Mouse (Mus musculus) embryonic facial prominence, embryonic 10.5 days (tissue): Measurements from ENCODE around the gene Traf1. TPM values are rescaled to one million over a fixed set of nuclear protein-coding genes. Genes with fewer than 3 reads are reported as not detected.

Source experiments
- DNase-seq: peaks from one replicate; pipeline ENCODE4 v3.0.0-alpha.2; 2017; ENCODE audit warnings: low spot score
- H3K27ac ChIP-seq: fragments of 300-500 bp; sonication (generic); replicated peaks from 2 replicates; pipeline ENCODE4 v1.5.1; 2016; ENCODE audit warnings: mild to moderate bottlenecking
- H3K27me3 ChIP-seq: fragments of 300-500 bp; sonication (generic); replicated peaks from 2 replicates; pipeline ENCODE4 v1.6.1; 2016; ENCODE audit warnings: low read depth, mild to moderate bottlenecking; ENCODE audit not compliant: poor library complexity, severe bottlenecking
- H3K36me3 ChIP-seq: fragments of 300-500 bp; sonication (generic); replicated peaks from 2 replicates; pipeline ENCODE4 v1.6.1; 2016; ENCODE audit warnings: mild to moderate bottlenecking, moderate library complexity
- H3K4me1 ChIP-seq: fragments of 300-500 bp; sonication (generic); 2 replicates; pipeline ENCODE4 v1.6.1; 2016
- H3K4me3 ChIP-seq: fragments of 300-500 bp; sonication (generic); 2 replicates; pipeline ENCODE4 v1.5.1; 2016; ENCODE audit warnings: mild to moderate bottlenecking, moderate library complexity
- H3K9me3 ChIP-seq: fragments of 300-500 bp; sonication (generic); 2 replicates; pipeline ENCODE4 v1.6.1; 2016; ENCODE audit warnings: mild to moderate bottlenecking
- WGBS: fragments of 180-500 bp; shearing (Covaris S2); methylation state at CpG from one replicate; pipeline ENCODE4 v1.1.7; 2016; 5-methylcytosine and 5-hydroxymethylcytosine counted together
- polyA plus RNA-seq: library from polyadenylated mRNA; unstranded; fragments of >200 nt; fragmentation: Nextera tagmentation; extraction: Ambion mirVana; gene quantifications from 2 replicates; pipeline ENCODE4 v1.2.1, GENCODE M21; 2016

Gene Traf1
- polyA plus RNA-seq, 1 experiment from 2014 or later = 0.34 TPM

GRCm38 (mm10) chr2:34979459-34980011 lies 18.0 kb upstream of the Traf1 start:
- Histone ChIP-seq H3K4me1 (peaks cover 37% of the 10 kb centered on the region), H3K36me3 (no peaks in the 10 kb centered on the region), H3K9me3 (no peaks in the 10 kb centered on the region), H3K27ac (no peak overlapping the region), H3K27me3 (no peaks in the 10 kb centered on the region), H3K4me3 (no peak overlapping the region)
- 79% methylated on average over 3 of the region's 3 CpGs for WGBS
- no peak for DNase-seq

DNA sequence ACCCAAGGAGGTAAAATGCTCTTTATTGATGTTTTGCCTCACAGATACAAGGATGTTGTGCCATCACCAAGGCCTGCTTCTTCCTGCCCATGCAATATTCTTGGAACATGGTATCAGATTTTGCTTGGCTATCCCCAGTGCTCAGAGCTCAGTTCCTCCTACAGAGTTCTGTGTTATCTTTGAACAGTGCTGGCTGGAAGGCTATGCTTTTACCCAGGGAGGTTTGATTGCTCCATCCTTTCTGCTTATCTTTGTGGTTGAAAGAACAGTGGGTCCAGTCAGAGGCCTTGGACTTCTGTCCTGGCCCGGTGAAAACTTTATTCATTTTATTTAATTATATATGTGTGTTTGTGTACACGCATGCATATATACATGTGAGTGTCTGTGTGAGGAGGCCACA lies 16.7 kb upstream of the Traf1 start:
- peaks cover 28% of the 10 kb centered on the region for H3K4me1 ChIP-seq
- H3K27ac ChIP-seq = no peak overlapping the region
- H3K36me3 ChIP-seq = no peaks in the 10 kb centered on the region
- 95% methylated on average over 2 of the region's 2 CpGs for WGBS
- H3K27me3 ChIP-seq = no peaks in the 10 kb centered on the region
- H3K4me3 ChIP-seq = no peak overlapping the region
- no peaks in the 10 kb centered on the region for H3K9me3 ChIP-seq
- DNase-seq = no peak

DNA sequence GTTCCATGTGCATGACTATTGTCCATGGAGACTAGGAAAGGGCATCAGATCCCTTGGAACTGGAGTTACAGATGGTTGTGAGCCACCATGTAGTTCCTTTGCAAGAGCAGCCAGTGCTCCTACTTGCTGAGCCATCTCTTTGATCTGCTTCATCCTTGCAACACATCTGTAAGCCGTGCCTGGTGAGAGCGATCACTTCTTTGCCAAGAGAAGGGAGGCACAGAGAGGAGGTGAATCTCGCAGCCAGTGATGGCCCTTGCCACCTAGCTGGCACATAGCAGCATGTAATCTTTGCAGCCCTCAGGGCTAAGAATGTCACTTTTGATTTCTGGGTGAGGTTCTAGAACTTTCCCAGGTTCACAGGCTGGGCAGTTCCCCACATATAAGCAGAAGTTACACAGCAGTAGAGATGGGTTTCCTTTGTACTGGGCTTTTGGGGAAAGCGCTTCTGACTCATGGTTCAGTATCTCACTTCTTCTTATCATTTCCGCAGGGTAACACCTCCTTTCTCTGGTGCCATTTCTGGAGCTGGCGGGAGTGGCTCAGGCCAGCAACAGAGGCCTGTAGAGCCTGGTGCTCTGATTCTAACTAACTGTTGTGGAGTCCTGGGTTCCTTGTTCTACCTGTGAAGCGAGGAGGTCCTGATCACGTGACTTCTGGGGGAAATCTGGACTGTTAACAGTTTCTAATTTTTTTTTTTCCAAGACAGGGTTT lies 15.5 kb upstream of the Traf1 start:
- no peaks in the 10 kb centered on the region for H3K27me3 ChIP-seq
- no peaks in the 10 kb centered on the region for H3K36me3 ChIP-seq
- peaks cover 17% of the 10 kb centered on the region for H3K4me1 ChIP-seq
- 87% methylated on average over 8 of the region's 8 CpGs for WGBS
- no peak for DNase-seq
- H3K27ac ChIP-seq = no peak overlapping the region
- H3K9me3 ChIP-seq = no peaks in the 10 kb centered on the region
- H3K4me3 ChIP-seq = no peak overlapping the region

DNA sequence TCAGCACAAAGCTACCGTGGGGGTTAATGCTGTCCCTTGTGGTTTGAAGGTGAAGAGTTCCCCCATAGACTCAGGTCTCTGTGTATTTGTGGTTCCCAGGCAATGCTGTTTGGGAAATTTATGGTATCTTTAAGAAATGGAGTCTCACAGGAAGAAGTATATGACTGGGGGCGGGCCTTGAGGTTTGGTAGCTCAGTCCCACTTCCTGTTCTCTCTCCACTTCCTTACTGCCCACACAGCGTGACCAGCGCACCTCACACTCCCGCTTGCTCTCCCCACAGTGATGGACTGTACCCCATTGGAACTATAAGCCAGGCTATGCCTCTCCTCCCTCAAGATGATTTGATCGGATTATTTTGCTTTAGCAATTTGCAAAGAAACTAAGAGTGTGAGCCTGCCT lies 14.9 kb upstream of the Traf1 start:
- no peaks in the 10 kb centered on the region for H3K27me3 ChIP-seq
- no peak overlapping the region for H3K27ac ChIP-seq
- H3K9me3 ChIP-seq = no peaks in the 10 kb centered on the region
- WGBS = 91% methylated on average over 6 of the region's 6 CpGs
- H3K4me1 ChIP-seq = peaks cover 10% of the 10 kb centered on the region
- no peak for DNase-seq
- no peak overlapping the region for H3K4me3 ChIP-seq
- H3K36me3 ChIP-seq = no peaks in the 10 kb centered on the region

GRCm38 (mm10) chr2:34973087-34973486 lies 11.5 kb upstream of the Traf1 start:
- H3K4me3 ChIP-seq = no peak overlapping the region
- no peaks in the 10 kb centered on the region for H3K9me3 ChIP-seq
- DNase-seq = no peak
- 90% methylated on average over 8 of the region's 8 CpGs for WGBS
- H3K27ac ChIP-seq = no peak overlapping the region
- H3K27me3 ChIP-seq = no peaks in the 10 kb centered on the region
- H3K4me1 ChIP-seq = no peaks in the 10 kb centered on the region
- H3K36me3 ChIP-seq = no peaks in the 10 kb centered on the region

DNA sequence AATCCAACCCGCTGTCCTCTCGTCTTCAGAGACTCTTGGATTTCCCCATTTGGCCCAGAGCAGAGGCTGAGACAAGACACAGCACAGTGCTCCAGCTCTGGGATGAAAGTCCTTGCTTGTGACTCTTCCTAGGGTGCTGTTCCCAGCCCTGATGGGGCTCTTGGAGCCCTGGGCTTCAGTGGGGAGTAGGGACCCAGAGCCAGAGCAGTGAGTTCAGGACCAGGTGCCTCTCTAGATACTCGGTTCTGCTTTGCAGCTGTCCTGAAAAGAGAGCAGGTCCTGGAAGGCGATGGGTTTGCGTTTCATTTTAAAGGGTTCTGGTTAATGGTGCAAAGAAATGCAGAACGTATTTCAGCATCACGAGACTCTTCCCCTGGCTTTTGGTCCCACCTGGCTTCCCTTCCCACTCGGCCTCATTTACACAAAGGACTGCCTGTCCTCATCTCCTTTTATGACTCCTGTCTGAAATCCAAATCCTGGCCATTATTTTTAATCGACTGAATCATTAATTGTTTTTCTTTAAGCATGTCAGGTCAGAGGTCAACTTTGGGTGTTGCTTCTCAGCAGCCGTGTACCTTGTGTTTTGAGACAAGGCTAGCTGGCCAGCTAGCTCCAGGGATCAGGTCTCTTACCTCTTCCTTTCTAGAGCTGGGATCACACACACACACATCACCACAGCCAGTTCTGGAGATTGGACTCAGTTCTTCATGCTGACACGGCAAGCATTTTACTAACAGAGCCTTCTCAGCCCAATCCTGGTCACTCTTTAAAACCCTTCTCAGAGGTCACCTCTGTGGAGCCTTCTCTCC lies 9.7 kb upstream of the Traf1 start:
- no peaks in the 10 kb centered on the region for H3K36me3 ChIP-seq
- no peaks in the 10 kb centered on the region for H3K4me1 ChIP-seq
- DNase-seq = no peak
- H3K27me3 ChIP-seq = no peaks in the 10 kb centered on the region
- no peaks in the 10 kb centered on the region for H3K9me3 ChIP-seq
- 74% methylated on average over 11 of the region's 11 CpGs for WGBS
- no peak overlapping the region for H3K4me3 ChIP-seq
- no peak overlapping the region for H3K27ac ChIP-seq

DNA sequence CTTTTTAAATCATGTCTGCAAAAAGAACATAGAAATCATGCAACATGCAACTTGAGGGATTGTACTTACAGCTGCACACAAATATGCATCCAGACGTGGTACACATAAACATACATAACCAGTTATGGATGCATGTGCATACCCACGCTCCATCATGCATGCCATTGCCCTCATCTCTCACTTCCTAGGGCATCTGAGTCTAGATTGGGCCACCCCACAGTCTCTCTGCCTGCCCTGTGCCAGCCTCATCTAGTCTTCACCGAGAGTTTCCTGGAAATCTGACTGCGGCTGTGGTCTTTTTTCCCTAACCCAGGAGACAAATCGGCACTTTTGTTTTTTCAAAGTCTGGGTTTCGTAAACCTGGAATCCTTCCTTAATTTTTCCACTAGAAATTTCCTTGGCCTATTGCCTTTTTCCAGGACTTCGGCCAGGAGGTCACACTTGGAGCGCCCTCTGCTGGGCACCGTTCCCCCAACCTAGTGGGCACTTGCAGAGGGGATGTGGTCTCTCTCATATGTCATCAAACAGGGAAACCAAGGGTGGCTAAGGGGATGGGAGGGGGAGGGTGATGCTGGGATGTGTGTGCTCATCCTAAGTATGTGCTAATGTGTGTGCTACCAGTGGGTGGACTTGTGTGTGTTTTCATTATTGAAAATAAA lies 8.6 kb upstream of the Traf1 start:
- Histone ChIP-seq H3K36me3 (no peaks in the 10 kb centered on the region), H3K27me3 (no peaks in the 10 kb centered on the region), H3K4me3 (no peak overlapping the region), H3K4me1 (peaks cover 7% of the 10 kb centered on the region), H3K9me3 (no peaks in the 10 kb centered on the region), H3K27ac (no peak overlapping the region)
- peak; percentile 82 for DNase-seq
- WGBS = 38% methylated on average over 9 of the region's 9 CpGs

DNA sequence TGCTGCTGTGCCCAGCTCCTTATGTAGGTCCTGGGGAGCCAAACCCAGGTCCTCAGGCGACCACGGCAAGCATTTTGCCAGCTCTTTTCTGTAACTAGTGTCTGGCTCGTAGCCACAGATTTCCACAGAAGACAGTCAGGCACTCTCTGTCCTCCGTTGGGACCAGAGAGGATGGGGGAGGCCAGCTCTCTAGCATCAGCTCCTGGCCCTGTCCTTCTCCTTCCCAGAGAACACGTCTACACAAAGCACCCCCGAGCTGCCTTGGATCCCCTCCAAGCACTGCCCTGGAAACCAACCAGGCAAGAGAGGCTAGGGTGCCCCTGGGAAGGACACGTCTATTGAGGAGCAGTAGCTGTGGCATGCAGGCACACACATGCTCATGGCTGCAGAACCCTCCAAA lies 7.6 kb upstream of the Traf1 start:
- Histone ChIP-seq H3K27me3 (no peaks in the 10 kb centered on the region), H3K4me1 (peaks cover 15% of the 10 kb centered on the region), H3K27ac (no peak overlapping the region), H3K9me3 (no peaks in the 10 kb centered on the region), H3K4me3 (no peak overlapping the region), H3K36me3 (no peaks in the 10 kb centered on the region)
- no peak for DNase-seq
- 81% methylated on average over 7 of the region's 7 CpGs for WGBS

DNA sequence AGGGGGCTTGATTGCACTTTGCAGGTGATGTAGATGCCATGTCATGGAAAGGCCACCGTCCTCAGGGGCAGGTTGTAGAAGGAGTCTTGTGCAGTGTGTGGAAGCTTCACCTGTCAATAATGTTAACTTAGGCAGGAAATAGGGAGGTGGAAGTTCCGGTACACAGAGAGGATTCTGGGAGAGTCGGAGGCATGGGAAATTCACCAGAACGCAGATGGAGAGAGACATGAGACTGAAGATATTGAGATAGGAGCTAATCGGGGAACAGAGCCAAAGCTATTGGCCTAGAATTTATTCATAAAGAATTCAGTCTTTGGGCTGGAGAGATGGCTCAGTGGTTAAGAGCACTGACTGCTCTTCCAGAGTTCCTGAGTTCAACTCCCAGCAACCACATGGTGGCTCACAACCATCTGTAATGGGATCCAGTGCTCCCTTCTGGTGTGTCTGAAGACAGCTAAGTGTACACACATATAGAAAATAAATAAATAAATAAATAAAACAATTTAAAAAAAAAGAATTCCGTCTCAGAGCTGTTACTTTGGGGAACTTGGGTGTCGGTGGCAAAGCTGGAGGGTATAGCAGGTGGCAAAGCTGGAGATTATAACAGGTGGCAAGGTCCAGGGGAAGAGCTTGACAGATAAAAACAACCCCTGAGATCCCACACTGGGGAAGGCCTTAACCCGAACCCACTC lies 4.8 kb upstream of the Traf1 start:
- WGBS = 87% methylated on average over 8 of the region's 8 CpGs
- Histone ChIP-seq H3K4me1 (peaks cover 19% of the 10 kb centered on the region), H3K4me3 (no peak overlapping the region)

DNA sequence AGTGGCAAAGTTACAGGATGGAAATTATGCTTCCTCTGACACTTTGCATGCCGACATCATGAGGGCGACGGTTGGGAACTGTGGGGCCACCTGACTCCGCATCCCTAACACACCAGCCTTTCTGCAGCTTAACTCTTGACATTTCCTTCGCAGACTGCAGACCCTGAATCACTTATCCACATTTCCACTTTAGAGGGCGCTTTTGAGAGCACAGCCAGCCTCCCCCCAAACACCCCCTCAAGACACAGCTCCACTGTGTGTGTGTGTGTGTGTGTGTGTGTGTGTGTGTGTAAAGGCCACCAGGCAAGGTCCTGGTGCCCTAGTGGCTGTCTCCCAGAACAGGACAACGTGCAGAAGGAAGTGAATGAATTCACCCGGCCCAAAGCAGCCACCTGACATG lies 4.2 kb upstream of the Traf1 start:
- no peaks in the 10 kb centered on the region for H3K36me3 ChIP-seq
- peaks cover 9% of the 10 kb centered on the region for H3K27me3 ChIP-seq
- DNase-seq = no peak
- no peaks in the 10 kb centered on the region for H3K9me3 ChIP-seq
- H3K4me3 ChIP-seq = no peak overlapping the region
- peaks cover 23% of the 10 kb centered on the region for H3K4me1 ChIP-seq
- H3K27ac ChIP-seq = no peak overlapping the region
- 73% methylated on average over 8 of the region's 8 CpGs for WGBS

More for the DNA sequence above, 4.8 kb upstream of the Traf1 start:
- Histone ChIP-seq H3K9me3 (no peaks in the 10 kb centered on the region), H3K27me3 (peaks cover 3% of the 10 kb centered on the region), H3K27ac (no peak overlapping the region), H3K36me3 (no peaks in the 10 kb centered on the region)
- no peak for DNase-seq

DNA sequence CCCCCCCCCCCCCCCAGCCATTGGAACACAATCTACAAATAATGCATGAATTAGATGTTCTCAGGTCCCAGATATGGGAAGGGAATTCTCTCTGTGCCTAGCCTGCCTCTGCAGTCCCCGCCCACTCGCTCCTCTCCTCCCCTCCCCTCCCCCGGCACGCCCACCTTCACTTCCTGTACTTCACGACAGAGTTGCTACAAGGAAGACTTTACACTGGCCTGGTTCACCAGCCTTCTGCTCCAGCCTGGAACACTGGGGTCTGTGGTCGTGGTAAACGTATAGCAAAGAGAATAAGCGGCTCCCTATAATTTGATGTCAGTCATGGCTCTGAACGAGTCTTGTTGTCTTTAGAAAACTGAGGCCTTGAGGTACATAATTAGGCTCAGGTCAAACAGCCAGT lies 3.7 kb upstream of the Traf1 start:
- H3K4me1 ChIP-seq = peaks cover 23% of the 10 kb centered on the region
- H3K36me3 ChIP-seq = no peaks in the 10 kb centered on the region
- no peaks in the 10 kb centered on the region for H3K9me3 ChIP-seq
- peak overlapping the region; percentile 24 for H3K4me3 ChIP-seq
- WGBS = 37% methylated on average over 9 of the region's 9 CpGs
- peak; percentile 70 for DNase-seq
- no peak overlapping the region for H3K27ac ChIP-seq
- peaks cover 14% of the 10 kb centered on the region for H3K27me3 ChIP-seq

- no peak for DNase-seq
- peaks cover 23% of the 10 kb centered on the region for H3K4me1 ChIP-seq
- 85% methylated on average over 9 of the region's 9 CpGs for WGBS
- no peaks in the 10 kb centered on the region for H3K9me3 ChIP-seq
- H3K27me3 ChIP-seq = peaks cover 20% of the 10 kb centered on the region
- H3K4me3 ChIP-seq = no peak overlapping the region
- H3K27ac ChIP-seq = no peak overlapping the region
- H3K36me3 ChIP-seq = no peaks in the 10 kb centered on the region
Measured at GRCm38 (mm10) chr2:34964651-34965050, 3.1 kb upstream of the Traf1 start.
